Mouse (Mus musculus): Measurements from ENCODE around the gene Zc3h4. TPM values are rescaled to one million over a fixed set of nuclear protein-coding genes. Genes with fewer than 3 reads are reported as not detected.

Zc3h4 gene
- total RNA-seq, 2 experiments from 2014 or later: 55.9 to 56.9 TPM

DNA sequence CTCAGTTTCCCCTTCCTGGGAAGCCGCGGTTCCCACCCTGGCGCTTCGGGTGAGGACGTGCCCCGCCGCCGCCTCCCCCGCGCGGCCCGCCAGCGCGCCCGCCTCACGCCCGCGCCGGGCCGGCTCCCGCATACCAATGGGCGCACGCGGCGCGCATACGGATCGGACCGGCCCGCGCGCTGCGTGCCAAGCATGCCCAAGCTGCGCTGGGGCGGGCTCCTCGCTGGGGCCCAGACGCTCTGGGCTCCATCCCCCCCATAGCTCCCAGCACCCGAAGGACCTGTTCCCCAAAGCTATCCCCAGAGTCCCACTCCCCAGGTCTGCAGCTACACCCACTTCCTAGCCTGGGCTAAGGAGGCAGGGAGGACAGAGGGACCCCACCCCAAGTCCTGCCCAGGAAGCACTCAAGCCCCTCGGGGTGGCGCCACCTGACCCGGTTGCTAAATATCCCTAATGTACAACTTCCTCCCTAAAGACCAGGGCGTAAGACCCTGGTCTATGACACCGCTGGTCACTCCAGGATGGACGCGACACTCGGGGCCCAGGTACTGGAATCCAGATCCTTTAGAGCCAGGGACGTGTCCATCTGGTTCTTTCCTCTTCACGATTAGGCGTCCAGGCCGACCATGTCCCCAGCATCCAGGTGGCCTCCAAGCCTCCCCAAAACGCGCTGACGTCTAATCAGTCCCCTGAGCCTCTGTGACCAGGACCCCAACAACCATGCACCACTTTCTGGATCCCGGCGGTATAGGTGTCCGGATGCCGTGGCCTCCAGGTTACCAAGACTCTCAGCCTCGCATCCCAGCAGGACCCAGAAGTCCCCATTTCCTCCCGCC lies 75.3 kb downstream of the Zc3h4 start:
- no peak for DNase-seq (ENCODE audit: low spot score in 2 of 2)

DNA sequence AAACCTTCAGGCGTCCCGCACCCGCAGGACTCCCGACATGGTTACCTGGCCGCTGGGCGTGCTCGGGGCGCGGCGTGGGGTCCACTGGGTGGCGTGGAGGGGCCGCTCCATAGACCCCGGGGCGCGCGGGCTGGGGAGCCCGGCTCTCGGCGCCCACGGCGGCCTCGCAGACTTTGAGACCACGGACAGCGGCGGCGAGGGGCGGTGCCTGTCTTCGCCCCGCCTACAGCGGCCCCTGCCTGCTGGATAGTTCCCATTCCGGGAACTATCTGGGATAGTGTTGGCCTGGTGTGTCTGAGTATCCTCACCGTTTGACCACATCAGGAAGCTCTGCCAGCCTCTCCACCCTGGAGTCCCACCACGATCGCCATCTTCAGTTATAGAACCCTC lies 75.9 kb downstream of the Zc3h4 start:
- no peak for DNase-seq (ENCODE audit: low spot score in 2 of 2)

DNA sequence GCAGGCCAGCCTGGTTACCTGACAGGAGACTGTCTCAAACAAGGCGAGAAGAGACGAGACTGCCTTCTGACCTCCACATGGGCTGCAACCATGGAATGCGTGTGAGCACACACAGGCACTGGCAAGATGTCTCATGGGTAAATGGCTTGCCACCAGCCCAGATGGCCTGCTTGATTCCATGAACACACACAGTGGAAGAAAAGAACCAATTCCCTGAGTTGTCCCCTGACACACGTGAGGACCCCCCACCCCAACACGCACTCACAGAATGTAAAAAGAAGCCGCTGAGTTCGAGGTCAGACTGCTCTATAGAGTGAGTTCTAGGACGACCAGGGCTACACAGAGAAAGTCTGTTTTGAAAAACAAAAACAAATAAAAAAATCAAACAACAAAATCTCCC lies 76.9 kb downstream of the Zc3h4 start, which contains the start of gene Npas1:
TSS of gene Npas1 (minus strand) at position 101 of the 400 bp plus-strand sequence.
- no peak for DNase-seq (ENCODE audit: low spot score in 2 of 2)

Other genes with a start within 250 kb of the Zc3h4 start
- 10 to 100 TPM; 33.7 to 38.2 TPM for gene Meis3, start 225.8 kb upstream of the Zc3h4 start, total RNA-seq (2021)
- gene Dhx34, start 178.9 kb upstream of the Zc3h4 start, total RNA-seq (2021): 10 to 100 TPM; 10.7 to 12.5 TPM
- gene C5ar2, start 156.8 kb upstream of the Zc3h4 start, total RNA-seq (2021): under 1 TPM; 0.56 to 0.67 TPM
- gene C5ar1, start 141.4 kb upstream of the Zc3h4 start, total RNA-seq (2021): 1 to 10 TPM; 1.2 to 1.6 TPM
- 10 to 100 TPM; 31.9 to 34.8 TPM for gene Inafm1, start 127.3 kb upstream of the Zc3h4 start, total RNA-seq (2021)
- 10 to 100 TPM; 72.4 to 80.2 TPM for gene Ccdc9, start 114.1 kb upstream of the Zc3h4 start, total RNA-seq (2021)
- 10 to 100 TPM in 1 of 2 experiments, 1 to 10 TPM in 1; 8.2 to 12.4 TPM for gene Bbc3, start 92.5 kb upstream of the Zc3h4 start, total RNA-seq (2021)
- 100 to 1,000 TPM in 1 of 2 experiments, 10 to 100 TPM in 1; 95.4 to 100 TPM for gene Sae1, start 13.1 kb upstream of the Zc3h4 start, total RNA-seq (2021)
- gene Tmem160, start 51.9 kb downstream of the Zc3h4 start, total RNA-seq (2021): 10 to 100 TPM; 63.6 to 66.4 TPM
- gene Npas1, start 76.8 kb downstream of the Zc3h4 start, total RNA-seq (2021): 10 to 100 TPM; 14.5 to 17.6 TPM
- 100 to 1,000 TPM; 125 to 128 TPM for gene Arhgap35, start 214.1 kb downstream of the Zc3h4 start, total RNA-seq (2021)

Data from layer of hippocampus, adult 18-20 months (tissue).